Mouse (Mus musculus) cerebellum, adult 2 months (tissue): ENCODE data around the gene Amh. TPM values are rescaled to one million over a fixed set of nuclear protein-coding genes. Genes with fewer than 3 reads are reported as not detected.

Experiments used
- DNase-seq, 2 experiments: peaks; one replicate each; pipeline ENCODE4 v3.0.0; 2021
- H3K27ac ChIP-seq: fragments of 200-500 bp; 2 replicates; pipeline ENCODE4 v1.5.1; 2012; ENCODE audit warnings: low read length, control low read depth, inconsistent platforms; ENCODE audit not compliant: insufficient read depth
- H3K27me3 ChIP-seq: fragments of 200-500 bp; 2 replicates; pipeline ENCODE4 v1.6.1; 2012; ENCODE audit warnings: inconsistent platforms, mild to moderate bottlenecking, low read length, moderate library complexity; ENCODE audit not compliant: control insufficient read depth, insufficient read depth
- H3K4me1 ChIP-seq: fragments of 200-500 bp; 2 replicates; pipeline ENCODE4 v1.6.1; 2011; ENCODE audit warnings: low read length; ENCODE audit not compliant: control insufficient read depth, insufficient read depth
- H3K4me3 ChIP-seq: fragments of 200-500 bp; replicated peaks from 2 replicates; pipeline ENCODE3; 2011; ENCODE audit warnings: mild to moderate bottlenecking, low read depth, low read length, control low read depth; ENCODE audit not compliant: insufficient read depth
- CTCF ChIP-seq: fragments of 200-500 bp; IDR thresholded peaks from 2 replicates; pipeline ENCODE4 v1.5.1; 2011; ENCODE audit warnings: low read depth, mild to moderate bottlenecking, control low read depth, low read length, moderate library complexity, borderline replicate concordance; ENCODE audit not compliant: insufficient read depth
- POLR2A ChIP-seq: fragments of 200-500 bp; IDR thresholded peaks from 2 replicates; pipeline ENCODE4 v1.6.1; 2011; ENCODE audit warnings: low read length, control low read depth, borderline replicate concordance; ENCODE audit not compliant: insufficient read depth
- WGBS: fragments of 180-500 bp; shearing (Covaris S2); methylation state at CpG from one replicate; pipeline ENCODE4 v1.1.7; 2018; 5-methylcytosine and 5-hydroxymethylcytosine counted together
- polyA plus RNA-seq: library from polyadenylated mRNA; depleted of rRNA; stranded (reverse); fragments of >200 nt; gene quantifications from 2 replicates; pipeline ENCODE4 v1.2.3, GENCODE M21; 2012

Gene Amh
- polyA plus RNA-seq, 1 experiment: 3.0 TPM

GRCm38 (mm10) chr10:80796307-80796848 is 8.7 kb upstream of the Amh start:
- DNase-seq: no peak
- H3K27me3 ChIP-seq: no peaks in the 10 kb centered on the region
- 12% methylated on average over 9 of the region's 9 CpGs for WGBS
- no peak for TF ChIP-seq POLR2A
- TF ChIP-seq CTCF: no peak
- H3K4me1 ChIP-seq: peaks cover 37% of the 10 kb centered on the region
- no peak overlapping the region for H3K27ac ChIP-seq
- H3K4me3 ChIP-seq: peak overlapping the region; percentile 13

- Histone ChIP-seq H3K4me3 (peak overlapping the region; percentile 73), H3K27ac (peak overlapping the region; percentile 78; the same call in 1 of the 2 replicates), H3K27me3 (no peaks in the 10 kb centered on the region), H3K4me1 (peaks cover 29% of the 10 kb centered on the region)
- DNase-seq: no peak
- WGBS: 1% methylated on average over 59 of the region's 59 CpGs
- no peak for TF ChIP-seq CTCF
- TF ChIP-seq POLR2A: no peak
Observed at GRCm38 (mm10) chr10:80797186-80798149, 7.6 kb upstream of the Amh start.

- TF ChIP-seq CTCF (no peak), POLR2A (peak; percentile 94; the same call in 1 of the 2 replicates)
- Histone ChIP-seq H3K27ac (peak within 1 kb of the TSS; percentile 78), H3K27me3 (no peaks in the 10 kb centered on the region), H3K4me1 (peaks cover 21% of the 10 kb centered on the region), H3K4me3 (peak within 1 kb of the TSS; percentile 73)
- WGBS: under 1% methylated on average over 104 of the region's 104 CpGs
- peak; percentile 97 to 99 for DNase-seq
Observed at GRCm38 (mm10) chr10:80798150-80799006, 6.7 kb upstream of the Amh start, which contains the start of the genes Sf3a2 and Plekhj1. Gene Sf3a2 (plus strand): TSS chr10:80798198. Gene Plekhj1 (minus strand): TSS chr10:80798626.

- Histone ChIP-seq H3K27me3 (no peaks in the 10 kb centered on the region), H3K4me1 (peaks cover 16% of the 10 kb centered on the region), H3K27ac (peak overlapping the region; percentile 11; the same call in 1 of the 2 replicates), H3K4me3 (peak overlapping the region; percentile 73)
- DNase-seq: no peak
- 1% methylated on average over 18 of the region's 18 CpGs for WGBS
- TF ChIP-seq CTCF (no peak), POLR2A (no peak)
Observed at GRCm38 (mm10) chr10:80799070-80799566, 5.9 kb upstream of the Amh start.

GRCm38 (mm10) chr10:80802204-80802912 is 2.7 kb upstream of the Amh start:
- no peak for TF ChIP-seq POLR2A
- TF ChIP-seq CTCF: no peak
- H3K27me3 ChIP-seq: no peaks in the 10 kb centered on the region
- peaks cover 14% of the 10 kb centered on the region for H3K4me1 ChIP-seq
- 52% methylated on average over 10 of the region's 10 CpGs for WGBS
- no peak for DNase-seq
- H3K4me3 ChIP-seq: no peak overlapping the region
- H3K27ac ChIP-seq: no peak overlapping the region

GRCm38 (mm10) chr10:80802996-80803395 is 2.0 kb upstream of the Amh start:
- Histone ChIP-seq H3K27ac (no peak overlapping the region), H3K27me3 (no peaks in the 10 kb centered on the region), H3K4me1 (peaks cover 15% of the 10 kb centered on the region), H3K4me3 (no peak overlapping the region)
- TF ChIP-seq POLR2A: no peak
- WGBS: 51% methylated on average over 3 of the region's 3 CpGs
- no peak for DNase-seq
